Mouse (Mus musculus) lung, embryonic 14.5 days (tissue): ENCODE results near the gene Epb41l4b. TPM values are rescaled to one million over a fixed set of nuclear protein-coding genes. Genes with fewer than 3 reads are reported as not detected.
A peak's percentile ranks its signal among the peaks of the same experiment; 100 is the strongest.

Experiments used
- ATAC-seq: fragments of 200-750 bp; cut with Nextera tagmentation; 2 replicates; pipeline ENCODE4 v1.8.0; 2017; ENCODE audit warnings: mild to moderate bottlenecking, moderate TSS enrichment, moderate library complexity; ENCODE audit not compliant: insufficient read depth
- DNase-seq: peaks from one replicate; pipeline ENCODE4 v3.0.0-alpha.2; 2015
- H3K27ac ChIP-seq: fragments of 300-500 bp; sonication (generic); 2 replicates; pipeline ENCODE4 v1.5.1; 2014; ENCODE audit warnings: low read depth, mild to moderate bottlenecking, moderate library complexity
- H3K27me3 ChIP-seq: fragments of 300-500 bp; sonication (generic); 2 replicates; pipeline ENCODE4 v1.6.1; 2014; ENCODE audit warnings: low read length, control low read depth; ENCODE audit not compliant: insufficient read depth
- H3K36me3 ChIP-seq: fragments of 300-500 bp; sonication (generic); 2 replicates; pipeline ENCODE4 v1.6.1; 2014; ENCODE audit warnings: control low read depth; ENCODE audit not compliant: insufficient read depth
- H3K4me1 ChIP-seq: fragments of 300-500 bp; sonication (generic); 2 replicates; pipeline ENCODE4 v1.6.1; 2014; ENCODE audit warnings: antibody characterized with exemption, control low read depth; ENCODE audit not compliant: insufficient read depth
- H3K4me2 ChIP-seq: fragments of 300-500 bp; sonication (generic); 2 replicates; pipeline ENCODE4 v1.6.1; 2014; ENCODE audit warnings: mild to moderate bottlenecking
- H3K4me3 ChIP-seq: fragments of 300-500 bp; sonication (generic); 2 replicates; pipeline ENCODE4 v1.5.1; 2014; ENCODE audit warnings: low read depth, low read length
- H3K9ac ChIP-seq: fragments of 300-500 bp; sonication (generic); 2 replicates; pipeline ENCODE4 v1.6.1; 2014
- H3K9me3 ChIP-seq: fragments of 300-500 bp; sonication (generic); 2 replicates; pipeline ENCODE4 v1.6.1; 2016; ENCODE audit warnings: low read depth, low read length, control low read depth
- CTCF ChIP-seq: IDR thresholded peaks from 2 replicates; pipeline ENCODE4 v1.5.1; 2016; ENCODE audit warnings: antibody characterized with exemption, low read depth
- WGBS: fragments of 180-500 bp; shearing (Covaris S2); extraction: QIAGEN DNeasy Blood & Tissue Kit; methylation state at CpG from one replicate; pipeline ENCODE4 v1.1.7; 2014; 5-methylcytosine and 5-hydroxymethylcytosine counted together
- polyA plus RNA-seq: library from polyadenylated mRNA; unstranded; fragments of >200 nt; fragmentation: Nextera tagmentation; extraction: Ambion mirVana; gene quantifications from 2 replicates; pipeline ENCODE4 v1.2.1, GENCODE M21; 2014

Epb41l4b gene
- polyA plus RNA-seq, 1 experiment from 2014 or later, result 1.2 TPM

- Histone ChIP-seq H3K27me3 (0 out of 2 replicates have a peak, but pooled peaks cover 7% of the 10 kb centered on the region), H3K9me3 (no peaks in the 10 kb centered on the region), H3K4me1 (no peaks in the 10 kb centered on the region), H3K36me3 (no peaks in the 10 kb centered on the region), H3K4me2 (no peak overlapping the region), H3K9ac (no peak overlapping the region), H3K4me3 (no peak overlapping the region), H3K27ac (no peak overlapping the region)
- no peak for TF ChIP-seq CTCF
- no peak for ATAC-seq
- WGBS, result 72% methylated on average over 5 of the region's 5 CpGs
- no peak for DNase-seq
Observed at GRCm38 (mm10) chr4:57034169-57034568, 109.1 kb downstream of the Epb41l4b start.

DNA sequence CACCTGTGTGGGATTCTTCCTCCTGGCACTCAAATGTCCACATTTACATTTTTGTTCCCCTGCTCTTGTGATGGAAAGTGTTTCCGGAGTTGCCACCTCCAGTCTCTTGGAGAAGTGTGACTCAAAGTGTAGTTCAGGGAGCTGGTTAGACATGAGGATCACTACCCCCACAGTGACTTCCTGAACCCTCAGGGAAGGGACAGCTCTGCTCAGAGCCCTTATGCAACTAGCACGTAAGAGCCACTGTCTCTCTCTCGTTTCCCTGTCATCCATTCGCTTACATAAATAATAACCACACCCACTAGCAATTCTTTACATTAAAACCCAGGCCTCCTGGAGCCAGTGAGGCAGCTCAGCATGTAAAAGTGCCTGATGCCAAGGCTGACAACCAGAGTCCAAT, 111.8 kb downstream of the Epb41l4b start:
- no peak for DNase-seq
- TF ChIP-seq CTCF, result no peak
- Histone ChIP-seq H3K36me3 (no peaks in the 10 kb centered on the region), H3K27ac (no peak overlapping the region), H3K4me3 (no peak overlapping the region), H3K4me2 (no peak overlapping the region), H3K27me3 (no peaks in the 10 kb centered on the region), H3K9ac (no peak overlapping the region), H3K9me3 (no peaks in the 10 kb centered on the region), H3K4me1 (no peaks in the 10 kb centered on the region)
- no peak for ATAC-seq
- 42% methylated on average over 4 of the region's 4 CpGs for WGBS

DNA sequence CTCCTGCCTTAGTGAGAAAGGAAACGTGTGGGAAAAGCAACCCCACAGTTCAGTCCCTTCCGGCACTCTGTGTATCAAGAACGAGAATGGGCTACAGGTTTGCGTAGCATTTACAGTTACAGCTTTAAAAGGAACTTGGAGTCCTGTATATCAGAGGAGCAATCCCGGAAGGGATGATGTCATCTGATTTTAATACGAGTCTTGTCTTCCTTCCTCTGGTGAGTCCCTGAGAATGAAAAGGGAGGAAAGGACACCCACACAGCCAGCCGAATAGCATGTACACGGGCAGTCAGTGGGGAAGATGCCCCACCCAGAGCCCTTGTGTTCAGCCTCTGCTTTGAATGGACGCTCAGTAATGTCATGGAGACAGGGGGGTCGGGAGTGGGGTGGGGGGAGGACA, 115.3 kb downstream of the Epb41l4b start:
- WGBS, result 62% methylated on average over 10 of the region's 10 CpGs
- H3K27ac ChIP-seq, result no peak overlapping the region

DNA sequence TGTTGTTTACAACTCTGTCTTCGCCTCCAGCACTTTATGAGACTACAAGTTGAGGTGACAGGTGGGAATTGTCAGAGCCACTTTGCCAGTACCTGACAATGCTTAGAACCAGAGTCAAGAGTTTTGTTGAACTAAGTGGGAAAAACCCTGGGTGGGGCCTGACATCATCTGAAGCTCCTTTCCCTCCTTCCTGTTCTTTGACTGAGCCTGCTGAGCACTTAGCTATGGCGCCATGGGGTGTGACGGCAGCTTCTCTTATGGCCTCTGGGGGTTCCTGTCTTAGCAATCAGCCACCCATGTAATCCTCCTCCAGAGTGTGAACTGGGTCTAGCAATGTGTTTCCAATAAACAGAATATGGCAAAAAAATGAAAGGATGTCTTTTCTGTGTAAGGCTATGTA, 119.7 kb downstream of the Epb41l4b start:
- no peaks in the 10 kb centered on the region for H3K9me3 ChIP-seq
- no peak overlapping the region for H3K27ac ChIP-seq
- 41% methylated on average over 3 of the region's 3 CpGs for WGBS
- H3K4me1 ChIP-seq, result 0 out of 2 replicates have a peak, but pooled peaks cover 3% of the 10 kb centered on the region
- TF ChIP-seq CTCF, result no peak
- DNase-seq (peak; percentile 23), ATAC-seq (no peak)
- no peak overlapping the region for H3K4me2 ChIP-seq
- no peak overlapping the region for H3K4me3 ChIP-seq
- no peak overlapping the region for H3K9ac ChIP-seq
- H3K27me3 ChIP-seq, result no peaks in the 10 kb centered on the region
- no peaks in the 10 kb centered on the region for H3K36me3 ChIP-seq

More for the DNA sequence above, 115.3 kb downstream of the Epb41l4b start:
- Histone ChIP-seq H3K4me1 (0 out of 2 replicates have a peak, but pooled peaks cover 3% of the 10 kb centered on the region), H3K9me3 (no peaks in the 10 kb centered on the region), H3K36me3 (no peaks in the 10 kb centered on the region), H3K27me3 (no peaks in the 10 kb centered on the region), H3K4me3 (no peak overlapping the region), H3K9ac (no peak overlapping the region), H3K4me2 (no peak overlapping the region)
- ATAC-seq (no peak), DNase-seq (no peak)
- no peak for TF ChIP-seq CTCF

- Histone ChIP-seq H3K27me3 (0 out of 2 replicates have a peak, but pooled peaks cover 3% of the 10 kb centered on the region), H3K9me3 (no peaks in the 10 kb centered on the region), H3K4me2 (no peak overlapping the region), H3K27ac (no peak overlapping the region), H3K9ac (no peak overlapping the region), H3K4me1 (0 out of 2 replicates have a peak, but pooled peaks cover 3% of the 10 kb centered on the region), H3K4me3 (no peak overlapping the region), H3K36me3 (no peaks in the 10 kb centered on the region)
- WGBS, result 86% methylated on average over 3 of the region's 3 CpGs
- ATAC-seq (no peak), DNase-seq (peak; percentile 35)
- TF ChIP-seq CTCF, result peak; percentile 16
Observed at GRCm38 (mm10) chr4:57021288-57021687, 121.9 kb downstream of the Epb41l4b start.

GRCm38 (mm10) chr4:57017229-57017628, 126.0 kb downstream of the Epb41l4b start:
- H3K9me3 ChIP-seq, result no peaks in the 10 kb centered on the region
- DNase-seq, result peak; percentile 84
- ATAC-seq, result no peak
- H3K27me3 ChIP-seq, result peaks cover 7% of the 10 kb centered on the region; the same call in 1 of the 2 replicates
- peak; percentile 85 for TF ChIP-seq CTCF
- H3K9ac ChIP-seq, result no peak overlapping the region
- H3K4me2 ChIP-seq, result no peak overlapping the region
- WGBS, result 20% methylated on average over 5 of the region's 5 CpGs
- no peaks in the 10 kb centered on the region for H3K36me3 ChIP-seq
- no peak overlapping the region for H3K27ac ChIP-seq
- no peak overlapping the region for H3K4me3 ChIP-seq
- H3K4me1 ChIP-seq, result no peaks in the 10 kb centered on the region

DNA sequence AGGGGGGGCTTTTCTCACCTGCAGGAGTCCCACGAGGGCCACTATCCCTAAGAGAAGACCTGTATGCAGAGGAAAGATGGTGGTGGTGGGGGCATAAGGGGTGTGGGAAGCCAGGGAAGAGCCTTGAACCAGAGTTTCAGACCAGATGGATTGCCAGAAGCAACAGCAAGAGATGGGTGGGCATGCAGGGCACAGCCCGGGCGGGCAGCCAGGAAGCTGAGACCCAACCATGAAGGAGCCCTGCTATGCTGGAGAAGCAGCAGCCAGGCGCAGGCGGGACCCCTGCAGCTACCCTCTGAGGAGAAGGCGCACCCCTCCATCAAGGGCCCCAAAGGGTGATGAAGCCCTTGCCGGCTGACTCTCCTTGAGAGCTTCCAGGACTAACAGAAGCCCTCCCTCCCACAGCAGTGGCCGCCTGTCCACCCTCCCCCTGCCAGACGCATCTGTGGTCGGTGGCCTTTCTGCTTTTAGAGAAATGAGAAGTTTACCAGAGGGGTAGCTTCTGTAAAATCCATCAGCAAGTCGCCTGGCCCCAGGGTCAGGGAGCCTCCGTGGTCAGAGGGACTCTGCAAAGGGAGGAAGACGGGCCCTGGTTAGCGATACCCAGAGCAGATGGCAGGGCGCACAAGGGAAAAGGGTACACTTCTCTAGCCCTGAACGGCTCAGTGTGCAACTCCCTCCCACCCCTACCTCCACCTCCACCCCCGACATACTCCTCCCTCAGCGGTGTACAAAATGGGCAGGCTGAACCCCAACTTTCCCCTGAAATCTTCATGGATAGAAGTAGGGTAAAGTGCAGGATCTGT, 126.7 kb downstream of the Epb41l4b start:
- Histone ChIP-seq H3K36me3 (no peaks in the 10 kb centered on the region), H3K9me3 (no peaks in the 10 kb centered on the region), H3K4me3 (no peak overlapping the region), H3K27ac (no peak overlapping the region), H3K4me2 (no peak overlapping the region), H3K4me1 (no peaks in the 10 kb centered on the region), H3K27me3 (peaks cover 10% of the 10 kb centered on the region), H3K9ac (no peak overlapping the region)
- ATAC-seq (no peak), DNase-seq (no peak)
- 41% methylated on average over 18 of the region's 18 CpGs for WGBS
- TF ChIP-seq CTCF, result no peak
